8 mouse cellular contexts compared by ENCODE assay signal in the genomic region with DNA sequence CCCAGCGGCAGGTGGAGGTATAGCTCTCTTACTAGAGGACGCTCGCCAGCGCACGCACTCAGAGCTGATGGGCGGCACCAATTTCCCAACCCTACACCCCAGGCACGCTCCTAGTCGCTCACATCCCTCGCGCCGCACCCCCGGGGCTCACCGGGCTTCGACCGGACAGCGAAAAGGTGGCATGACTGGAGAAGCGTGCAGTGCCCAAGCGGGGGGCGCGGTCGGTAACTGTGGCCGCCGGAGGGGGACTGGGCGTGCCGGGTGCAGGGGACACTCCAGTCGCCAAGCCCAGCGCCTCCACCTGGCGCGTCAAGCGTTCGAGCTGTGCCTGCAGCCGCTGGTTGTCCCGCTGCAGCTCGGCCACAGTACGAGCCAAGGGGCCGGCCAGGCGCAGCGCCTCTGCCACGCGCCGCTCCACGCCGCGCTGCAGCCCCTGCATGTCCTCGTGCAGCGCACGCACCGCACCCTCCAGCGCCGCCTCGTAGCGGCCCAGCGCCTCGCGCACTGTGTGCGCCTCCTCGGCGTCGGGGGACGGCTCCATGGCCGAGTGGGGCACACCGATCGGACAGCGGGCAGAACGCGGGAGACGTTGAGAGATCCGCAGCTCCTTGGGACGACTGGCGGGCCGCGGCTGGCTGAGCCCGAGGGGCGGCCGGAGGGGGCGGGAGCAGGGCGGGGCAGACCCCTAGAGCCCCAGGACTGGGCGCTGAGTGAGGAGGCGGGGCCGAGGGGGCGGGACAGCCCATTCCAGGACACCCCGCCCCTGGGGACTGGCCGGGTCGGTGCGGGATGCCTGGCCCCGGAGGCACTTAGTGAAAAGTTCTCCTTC. TPM values are rescaled to one million over a fixed set of nuclear protein-coding genes. Genes with fewer than 3 reads are reported as not detected.
DNase-seq lines count a peak whose midpoint lies in the region; ATAC-seq and TF ChIP-seq lines count a peak whose summit lies in the region.

A gene (minus strand): TSS at position 621 of the 829 bp plus-strand sequence.

- TF ChIP-seq POLR2A in limb, embryonic 14.5 days (IDR thresholded peaks at IDR 0.05; ENCODE audit: borderline replicate concordance, extremely low read depth, insufficient read depth, insufficient read length) = no peak

- no peaks in the 10 kb centered on the region for H3K27me3 ChIP-seq in intestine, embryonic 16.5 days (replicated peaks; ENCODE audit: control insufficient read depth, insufficient read depth, low read length)
- no peaks in the 10 kb centered on the region for H3K27me3 ChIP-seq in limb, embryonic 14.5 days (ENCODE audit: control insufficient read depth, insufficient read depth, low read length)
- peaks cover 12% of the 10 kb centered on the region; the same call in 1 of the 2 replicates for H3K27me3 ChIP-seq in midbrain, embryonic 14.5 days (ENCODE audit: control insufficient read depth, insufficient read depth, low read length)

- ATAC-seq in granulocyte monocyte progenitor cell, adult 5-6 weeks (replicated peaks; ENCODE audit: poor library complexity, severe bottlenecking) = peak; percentile 87
- ATAC-seq in intestine, embryonic 16.5 days = peak; percentile 93
- ATAC-seq in limb, embryonic 14.5 days (ENCODE audit: low FRiP score, low read depth) = peak; percentile 86
- ATAC-seq in midbrain, embryonic 14.5 days (ENCODE audit: low FRiP score, low TSS enrichment) = peak; percentile 70

- peak within 1 kb of the TSS; percentile 85 for H3K27ac ChIP-seq in intestine, embryonic 16.5 days (ENCODE audit: low read length)
- H3K27ac ChIP-seq in limb, embryonic 14.5 days (replicated peaks; ENCODE audit: low read depth, low read length) = no peak within 1 kb of the TSS
- H3K27ac ChIP-seq in midbrain, embryonic 14.5 days (replicated peaks; ENCODE audit: low read depth, low read length) = no peak within 1 kb of the TSS

- H3K36me3 ChIP-seq in intestine, embryonic 16.5 days (ENCODE audit: control insufficient read depth, insufficient read depth, low read length) = no peaks in the 10 kb centered on the region
- H3K36me3 ChIP-seq in limb, embryonic 14.5 days (ENCODE audit: control insufficient read depth, insufficient read depth, low read length) = no peaks in the 10 kb centered on the region
- H3K36me3 ChIP-seq in midbrain, embryonic 14.5 days (ENCODE audit: control insufficient read depth, insufficient read depth, low read length) = no peaks in the 10 kb centered on the region

- no peaks in the 10 kb centered on the region for H3K9me3 ChIP-seq in intestine, embryonic 16.5 days (ENCODE audit: control insufficient read depth, low read length)
- no peaks in the 10 kb centered on the region for H3K9me3 ChIP-seq in limb, embryonic 14.5 days (ENCODE audit: control insufficient read depth, low read length)
- H3K9me3 ChIP-seq in midbrain, embryonic 14.5 days (ENCODE audit: control insufficient read depth, low read length) = no peaks in the 10 kb centered on the region

- WGBS in intestine, embryonic 16.5 days = under 1% methylated on average over 77 of the region's 86 CpGs
- under 1% methylated on average over 64 of the region's 86 CpGs for WGBS in limb, embryonic 14.5 days
- WGBS in midbrain, embryonic 14.5 days = under 1% methylated on average over 82 of the region's 86 CpGs

- H3K4me3 ChIP-seq in intestine, embryonic 16.5 days (ENCODE audit: low read length) = peak within 1 kb of the TSS; percentile 80
- peak within 1 kb of the TSS; percentile 58 for H3K4me3 ChIP-seq in limb, embryonic 14.5 days (replicated peaks; ENCODE audit: low read length)
- peak within 1 kb of the TSS; percentile 55 for H3K4me3 ChIP-seq in midbrain, embryonic 14.5 days (replicated peaks; ENCODE audit: low read depth, low read length)

- peak within 1 kb of the TSS; percentile 84 for H3K9ac ChIP-seq in intestine, embryonic 16.5 days (ENCODE audit: low read depth, low read length)
- H3K9ac ChIP-seq in limb, embryonic 14.5 days (ENCODE audit: low read depth, low read length, severe bottlenecking) = peak within 1 kb of the TSS; percentile 63
- H3K9ac ChIP-seq in midbrain, embryonic 14.5 days (replicated peaks; ENCODE audit: low read length) = peak within 1 kb of the TSS; percentile 63

- peaks cover 47% of the 10 kb centered on the region for H3K4me1 ChIP-seq in intestine, embryonic 16.5 days (ENCODE audit: control insufficient read depth, insufficient read depth, low read length)
- peaks cover 14% of the 10 kb centered on the region; the same call in 1 of the 2 replicates for H3K4me1 ChIP-seq in limb, embryonic 14.5 days (ENCODE audit: control insufficient read depth, insufficient read depth, low read length)
- peaks cover 13% of the 10 kb centered on the region for H3K4me1 ChIP-seq in midbrain, embryonic 14.5 days (ENCODE audit: control insufficient read depth, insufficient read depth, low read length)

- H3K4me2 ChIP-seq in intestine, embryonic 16.5 days (ENCODE audit: low read depth, low read length) = peak within 1 kb of the TSS; percentile 99
- peak within 1 kb of the TSS; percentile 98 for H3K4me2 ChIP-seq in limb, embryonic 14.5 days (replicated peaks; ENCODE audit: low read depth, low read length, severe bottlenecking)
- peak within 1 kb of the TSS; percentile 95 for H3K4me2 ChIP-seq in midbrain, embryonic 14.5 days (ENCODE audit: low read length)

- peak; percentile 96 for DNase-seq in ZHBTc4 (ENCODE audit: low read depth, low spot score)
- DNase-seq in embryo, embryonic 11.5 days (ENCODE audit: low read depth, low spot score) = peak; percentile 72
- peak; percentile 83 for DNase-seq in limb, embryonic 14.5 days (ENCODE audit: low spot score)
- peak; percentile 82 for DNase-seq in midbrain, embryonic 14.5 days
- peak; percentile 48 to 50 for DNase-seq in spleen, postnatal 36 days (ENCODE audit: low spot score in 2 of 2)
- no peak for DNase-seq in c-Kit-positive CD71-positive TER-119-positive erythroid progenitor cells, embryonic 14.5 days (ENCODE audit: low spot score)

RNA-seq across cellular contexts. Expression of the gene that starts here (rescaled TPM):
- 0.79 and 1.2 TPM in 2 replicates for total RNA-seq in granulocyte monocyte progenitor cell, adult 5-6 weeks (2014; fragmentation: Nextera tagmentation)
- total RNA-seq in granulocyte monocyte progenitor cell, adult 5-6 weeks (2017) = not detected in 2 replicates
- polyA plus RNA-seq in intestine, embryonic 16.5 days (2015; fragmentation: Nextera tagmentation; extraction: Ambion mirVana) = 27.3 and 28.9 TPM in 2 replicates
- polyA plus RNA-seq in limb, embryonic 14.5 days (2012; rRNA removed) = 23.9 and 24.2 TPM in 2 replicates
- 31.9 and 33.2 TPM in 2 replicates for polyA plus RNA-seq in limb, embryonic 14.5 days (2014; fragmentation: Nextera tagmentation; extraction: Ambion mirVana)
- polyA plus RNA-seq in midbrain, embryonic 14.5 days (2014; fragmentation: Nextera tagmentation; extraction: Ambion mirVana) = 2.9 and 4.5 TPM in 2 replicates
